ENCODE assay signal across 13 mouse cellular contexts in genomic region chr8:116635261-116635660, GRCm38 (mm10).
A peak's percentile ranks its signal among the peaks of the same experiment; 100 is the strongest.
DNase-seq lines count a peak whose midpoint lies in the region; TF ChIP-seq lines count a peak whose summit lies in the region.
"Had no signal": no experiment of that assay in that cellular context is flagged by ENCODE, and none has a peak within 500 bp of the region (broad histone marks: within the 10 kb centered on the region; RNA-seq: fewer than 3 reads in every experiment).

No protein-coding gene starts in this region.

- TF ChIP-seq POLR2A in bone marrow, adult 2 months (IDR thresholded peaks at IDR 0.05; ENCODE audit: borderline replicate concordance, control insufficient read depth, low read depth, low read length) = no peak

- WGBS in bone marrow, adult 2 months = 54% methylated on average over 13 of the region's 13 CpGs

- H3K27ac ChIP-seq in bone marrow, adult 2 months (ENCODE audit: control insufficient read depth, insufficient read depth, low read depth, low read length, poor library complexity) = peak overlapping the region; percentile 74
- H3K27ac ChIP-seq: embryonic facial prominence, embryonic 13.5 days; forebrain, embryonic 12.5 days; layer of hippocampus, adult 2 months had no signal

- H3K4me3 ChIP-seq in bone marrow, adult 2 months (replicated peaks; ENCODE audit: control insufficient read depth, low read depth, low read length) = no peak overlapping the region
- H3K4me3 ChIP-seq: embryonic facial prominence, embryonic 13.5 days; forebrain, embryonic 12.5 days; layer of hippocampus, adult 2 months had no signal

- DNase-seq in lung, postnatal 25 days (ENCODE audit: low spot score) = peak; percentile 14
- no peak for DNase-seq in lung, postnatal 10 days
- peak; percentile 67 to 73 for DNase-seq in natural killer cell, adult 2 months (ENCODE audit: low spot score in 2 of 2)
- DNase-seq in thymus, postnatal 4 days = peak; percentile 69
- no peak for DNase-seq in layer of hippocampus, adult 9-10 months (ENCODE audit: low spot score)
- DNase-seq in ovary, postnatal 10 days (ENCODE audit: low spot score) = no peak
- DNase-seq: adrenal gland, adult 8-10 months; kidney, adult 18-20 months; lung, adult 2 months had no signal

- H3K4me1 ChIP-seq in bone marrow, adult 2 months (ENCODE audit: control insufficient read depth, insufficient read depth, low read length) = peaks cover 7% of the 10 kb centered on the region; the same call in 1 of the 2 replicates
- H3K4me1 ChIP-seq: embryonic facial prominence, embryonic 13.5 days; forebrain, embryonic 12.5 days had no signal

- TF ChIP-seq CTCF in bone marrow, adult 2 months (IDR thresholded peaks at IDR 0.05; ENCODE audit: control insufficient read depth, insufficient read depth, low read length) = no peak

Comparison
In these comparisons a context has a peak if more than half of its experiments do, and no peak if none do; other contexts are left out.
1. DNase-seq: peak in lung, postnatal 25 days (single experiment), natural killer cell, adult 2 months (2 of 2) and thymus, postnatal 4 days (single experiment); none in lung, postnatal 10 days (single experiment), layer of hippocampus, adult 9-10 months (single experiment) and ovary, postnatal 10 days (single experiment).